Mouse (Mus musculus) liver, adult 2 months (tissue): ENCODE measurements around the gene Tmem269.

Source experiments
- CTCF ChIP-seq: fragments of 200-500 bp; IDR thresholded peaks from 2 replicates; pipeline ENCODE4 v1.5.1; 2011; ENCODE audit warnings: low read depth, low read length, control low read depth
- POLR2A ChIP-seq: fragments of 200-500 bp; IDR thresholded peaks from 2 replicates; pipeline ENCODE4 v1.6.1; 2011; ENCODE audit warnings: low read length, control low read depth; ENCODE audit not compliant: insufficient read depth; ENCODE audit errors: extremely low read depth

DNA sequence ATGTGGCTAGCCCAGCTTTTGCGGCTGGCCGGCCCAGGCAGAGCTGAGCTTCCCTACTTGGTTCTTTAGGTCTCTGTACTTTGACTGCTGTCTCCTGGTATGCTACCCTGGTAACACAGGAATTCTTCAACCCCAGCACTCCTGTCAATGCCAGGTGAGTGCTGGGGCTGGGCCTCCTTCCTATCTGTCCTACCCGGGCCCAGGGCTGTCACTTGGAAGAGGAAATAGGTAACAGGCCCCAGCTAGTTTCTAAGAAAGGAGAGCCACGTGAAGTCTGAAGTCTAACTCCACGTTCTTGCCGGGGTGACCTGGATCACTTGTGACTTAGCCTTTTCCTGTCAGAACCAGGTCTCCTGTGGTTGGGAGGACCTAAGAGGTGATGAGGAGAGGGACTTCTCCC lies 39.1 kb upstream of the Tmem269 start:
- TF ChIP-seq CTCF (no peak), POLR2A (no peak)
